Mouse (Mus musculus) MN1 (cell line): ENCODE data around the gene Gabbr1.

Experiments used
- DNase-seq: peaks from one replicate; pipeline ENCODE4 v3.0.0-alpha.2; 2016; ENCODE audit warnings: low spot score

Gene Gabbr1

DNA sequence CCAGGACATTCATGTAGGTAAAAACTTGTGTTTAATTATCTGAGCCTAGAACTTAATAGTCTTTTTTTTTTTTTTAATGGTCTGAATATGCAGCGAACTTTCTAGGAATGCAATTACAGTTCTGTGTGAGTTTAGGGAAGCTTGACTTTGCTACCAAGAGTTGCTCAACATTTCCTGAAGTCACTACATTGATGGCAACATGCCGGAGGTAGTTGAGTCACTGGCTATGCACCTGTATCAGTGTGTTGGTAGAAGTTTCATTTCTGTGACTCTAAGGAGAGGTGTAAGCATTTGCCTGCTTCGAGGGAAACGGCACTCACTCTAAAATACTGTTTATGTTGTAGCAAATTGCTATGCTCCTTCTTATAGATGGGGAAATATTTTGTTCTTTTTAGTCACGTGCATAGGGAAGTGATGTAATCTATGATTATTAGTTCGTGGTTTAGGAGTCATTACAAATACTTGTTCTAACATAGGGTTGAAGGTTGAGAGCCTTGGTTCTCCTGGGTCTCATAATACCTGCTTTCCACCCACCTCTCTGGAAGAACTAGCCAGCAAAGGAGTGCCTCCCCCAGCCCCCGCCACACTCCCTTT is 1.0 kb upstream of the Gabbr1 start:
- no peak for DNase-seq

DNA sequence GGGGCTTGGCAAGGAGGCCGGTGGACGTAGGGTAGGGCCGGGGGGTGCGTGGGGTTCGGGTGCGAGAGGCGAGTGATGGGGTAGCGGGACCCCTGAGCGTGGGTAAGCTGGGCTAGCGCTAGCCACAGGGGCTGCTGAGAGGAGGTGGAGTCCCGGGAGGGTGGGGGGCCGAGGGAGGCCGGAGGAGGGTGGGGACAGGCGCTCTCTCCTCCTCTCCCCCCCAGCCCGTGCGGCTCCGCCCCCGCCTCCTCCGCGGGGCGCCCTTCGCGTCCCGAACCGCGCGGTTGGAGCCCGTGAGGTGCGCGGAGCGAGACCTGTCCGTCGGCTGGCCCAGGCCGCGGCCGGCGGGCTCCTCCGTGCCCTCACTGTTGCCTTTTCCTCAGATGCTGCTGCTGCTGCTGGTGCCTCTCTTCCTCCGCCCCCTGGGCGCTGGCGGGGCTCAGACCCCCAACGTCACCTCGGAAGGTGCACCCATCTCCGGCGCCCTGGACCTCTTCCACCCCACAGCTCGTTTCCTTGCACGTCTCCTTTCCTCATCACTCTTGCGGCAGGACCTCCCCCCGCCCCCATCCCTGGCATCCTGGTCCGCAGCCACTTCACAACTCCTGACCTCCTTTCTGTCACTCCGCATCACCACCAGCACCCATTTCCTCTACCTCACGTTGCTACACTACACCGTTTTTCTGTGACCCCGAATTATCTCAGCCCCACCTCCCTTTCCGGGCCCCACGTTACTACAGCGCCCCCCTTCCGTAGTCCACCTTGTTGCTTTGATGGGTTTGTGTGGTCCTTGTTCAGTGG is 746 bp downstream of the Gabbr1 start:
- peak; percentile 76 for DNase-seq

DNA sequence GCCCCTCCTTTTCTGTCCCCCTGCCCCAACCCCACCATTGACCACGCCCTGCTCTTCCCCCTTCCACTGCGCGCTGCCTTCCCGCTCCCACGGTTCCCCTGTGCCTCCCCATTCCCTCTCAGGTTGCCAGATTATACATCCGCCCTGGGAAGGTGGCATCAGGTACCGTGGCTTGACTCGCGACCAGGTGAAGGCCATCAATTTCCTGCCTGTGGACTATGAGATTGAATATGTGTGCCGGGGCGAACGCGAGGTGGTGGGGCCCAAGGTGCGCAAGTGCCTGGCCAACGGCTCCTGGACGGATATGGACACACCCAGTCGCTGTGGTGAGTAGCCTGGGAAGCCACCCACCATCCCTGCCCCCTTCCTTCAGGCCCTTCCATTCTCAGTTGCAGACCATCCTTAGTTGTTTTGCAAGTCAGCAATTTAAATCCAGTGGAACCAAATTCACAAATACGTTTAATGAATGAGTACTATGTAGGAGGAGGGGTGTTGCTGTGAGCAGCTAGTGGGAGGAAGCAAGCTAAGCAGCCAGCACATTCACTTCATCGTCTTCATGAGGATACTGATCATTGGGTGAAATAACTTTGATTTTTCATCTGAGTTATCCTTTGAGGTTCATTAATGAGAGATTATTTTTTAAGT is 1.7 kb downstream of the Gabbr1 start:
- no peak for DNase-seq

DNA sequence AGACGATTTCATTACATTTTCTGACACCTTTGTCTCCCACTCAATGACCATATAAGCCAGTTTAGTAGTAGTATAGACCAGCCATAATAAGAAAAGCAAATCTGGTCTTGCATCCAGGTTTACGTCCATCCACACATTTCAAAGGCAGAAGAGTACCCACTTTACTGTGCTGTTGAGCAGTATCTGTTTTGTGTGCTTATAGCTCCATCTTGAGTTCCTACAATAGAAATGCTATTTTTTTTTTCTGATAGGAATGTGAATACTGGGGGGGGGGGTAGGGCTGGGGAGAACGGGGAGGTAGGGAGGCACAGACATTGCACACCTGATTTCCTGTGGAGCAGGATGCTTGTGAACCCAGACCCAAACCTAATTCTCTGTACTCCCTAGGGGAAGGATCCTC is 2.2 kb downstream of the Gabbr1 start:
- peak; percentile 70 for DNase-seq

DNA sequence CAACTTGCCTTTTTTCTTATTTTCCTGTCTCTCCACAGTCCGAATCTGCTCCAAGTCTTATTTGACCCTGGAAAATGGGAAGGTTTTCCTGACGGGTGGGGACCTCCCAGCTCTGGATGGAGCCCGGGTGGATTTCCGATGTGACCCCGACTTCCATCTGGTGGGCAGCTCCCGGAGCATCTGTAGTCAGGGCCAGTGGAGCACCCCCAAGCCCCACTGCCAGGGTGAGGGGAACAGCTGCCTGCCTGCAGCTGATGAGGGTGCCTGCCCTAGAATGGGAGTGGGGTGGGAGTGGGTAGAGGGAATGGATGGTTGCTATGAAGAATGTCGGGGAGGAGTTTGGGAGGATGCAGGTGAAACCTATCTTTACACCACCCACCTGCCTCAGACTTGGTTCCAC is 2.6 kb downstream of the Gabbr1 start:
- no peak for DNase-seq

DNA sequence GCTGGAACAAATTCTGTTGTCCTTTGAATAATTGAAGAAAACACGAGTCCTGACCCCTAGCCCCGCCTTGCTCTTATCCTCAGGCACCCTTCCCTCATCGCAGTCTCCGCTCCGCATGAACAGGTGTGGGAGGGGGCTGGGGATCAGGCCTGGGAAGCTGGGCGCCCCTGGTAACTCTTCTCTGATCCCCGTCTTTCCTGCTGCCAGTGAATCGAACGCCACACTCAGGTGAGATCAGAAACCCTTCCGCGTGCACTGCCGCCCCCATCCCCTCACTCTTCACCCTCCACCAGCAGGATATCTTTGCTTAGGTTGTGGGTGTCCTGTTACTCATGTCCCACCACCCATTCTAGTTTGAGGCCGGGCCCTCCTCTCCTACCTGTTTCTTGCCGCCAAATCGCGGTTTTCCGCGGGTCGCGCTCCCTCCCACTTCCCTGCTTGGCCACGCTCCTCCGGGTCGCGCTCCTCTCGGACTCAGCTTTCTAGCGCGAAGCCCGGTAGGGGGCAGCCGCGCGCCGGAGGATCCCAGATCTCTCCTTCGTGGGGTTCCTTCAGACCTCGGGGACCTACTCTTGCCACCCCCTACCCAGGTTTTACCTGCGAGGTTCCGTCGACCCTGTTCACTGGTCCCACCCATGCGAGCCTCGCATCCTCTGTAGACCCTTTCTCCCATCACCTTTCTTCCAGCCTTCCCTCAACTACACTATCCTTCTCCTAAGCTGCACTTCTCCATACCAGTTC is 4.0 kb downstream of the Gabbr1 start:
- DNase-seq, result no peak

DNA sequence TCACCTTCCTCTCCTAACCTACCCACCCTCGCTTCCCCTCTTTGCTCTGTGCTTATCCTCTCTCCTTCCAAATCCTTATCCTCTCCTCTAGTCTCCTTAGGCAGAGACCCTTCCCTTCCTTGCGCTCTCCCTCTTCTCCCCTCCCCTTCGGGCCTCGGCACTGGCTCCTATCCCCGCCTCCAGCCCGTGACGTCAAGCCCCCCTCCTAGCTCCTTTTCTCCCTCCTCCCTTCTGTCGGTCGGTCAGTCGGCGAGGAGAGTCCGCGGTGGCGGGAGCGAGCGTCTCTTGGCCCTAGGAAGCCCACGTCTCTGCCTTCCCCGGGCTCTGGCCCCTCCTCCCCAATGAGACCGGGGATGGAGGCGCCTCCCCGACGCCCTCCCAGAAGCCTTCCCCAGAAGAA is 4.6 kb downstream of the Gabbr1 start:
- no peak for DNase-seq

DNA sequence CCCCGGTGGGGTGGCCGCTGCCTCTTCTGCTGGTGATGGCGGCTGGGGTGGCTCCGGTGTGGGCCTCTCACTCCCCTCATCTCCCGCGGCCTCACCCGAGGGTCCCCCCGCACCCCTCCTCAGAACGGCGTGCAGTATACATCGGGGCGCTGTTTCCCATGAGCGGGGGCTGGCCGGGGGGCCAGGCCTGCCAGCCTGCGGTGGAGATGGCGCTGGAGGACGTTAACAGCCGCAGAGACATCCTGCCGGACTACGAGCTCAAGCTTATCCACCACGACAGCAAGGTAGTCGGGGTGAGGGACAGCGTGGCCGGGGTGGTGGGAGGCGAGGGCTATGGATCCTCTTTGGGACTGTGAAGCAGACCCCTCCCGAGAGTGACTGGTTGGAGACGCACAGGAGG is 5.1 kb downstream of the Gabbr1 start:
- no peak for DNase-seq

DNA sequence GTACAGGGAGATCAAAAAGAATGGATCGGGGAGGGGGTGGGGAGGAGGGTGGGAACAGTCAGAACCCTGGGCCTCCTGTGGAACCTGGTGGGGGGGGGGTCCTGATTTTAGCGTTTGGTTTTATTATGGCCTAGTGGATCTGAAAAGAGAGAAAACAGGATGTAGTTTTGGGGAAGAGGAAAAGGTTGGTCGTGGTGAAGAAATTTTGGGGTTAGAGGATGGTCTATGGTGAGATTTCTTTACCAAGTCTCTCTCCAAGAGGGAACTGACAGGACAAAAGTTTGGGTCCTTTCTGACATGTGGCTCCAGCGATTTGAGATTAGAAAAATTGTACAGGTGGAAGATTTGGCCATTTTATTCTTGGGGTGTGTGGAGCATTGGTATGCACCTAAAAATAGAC is 6.0 kb downstream of the Gabbr1 start:
- no peak for DNase-seq

DNA sequence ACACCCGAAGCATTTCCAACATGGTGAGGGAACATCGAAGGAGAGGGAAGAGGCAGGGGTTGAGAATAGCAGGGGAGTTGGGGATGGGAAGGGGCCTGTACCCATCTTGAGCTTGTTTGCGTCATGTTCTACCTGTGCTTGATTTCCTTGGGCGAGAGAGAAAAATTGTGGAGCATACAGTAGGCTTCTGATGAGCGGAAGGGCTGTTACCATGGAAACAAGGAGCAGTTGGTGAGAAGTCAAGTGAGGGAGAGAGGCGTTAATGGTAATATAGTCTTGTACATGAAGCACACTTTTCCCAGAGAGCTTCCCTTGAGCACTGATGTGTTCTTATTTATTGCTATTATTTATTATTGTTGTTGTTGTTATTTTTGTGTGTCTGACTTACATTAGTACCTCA is 11.2 kb downstream of the Gabbr1 start:
- DNase-seq, result no peak

DNA sequence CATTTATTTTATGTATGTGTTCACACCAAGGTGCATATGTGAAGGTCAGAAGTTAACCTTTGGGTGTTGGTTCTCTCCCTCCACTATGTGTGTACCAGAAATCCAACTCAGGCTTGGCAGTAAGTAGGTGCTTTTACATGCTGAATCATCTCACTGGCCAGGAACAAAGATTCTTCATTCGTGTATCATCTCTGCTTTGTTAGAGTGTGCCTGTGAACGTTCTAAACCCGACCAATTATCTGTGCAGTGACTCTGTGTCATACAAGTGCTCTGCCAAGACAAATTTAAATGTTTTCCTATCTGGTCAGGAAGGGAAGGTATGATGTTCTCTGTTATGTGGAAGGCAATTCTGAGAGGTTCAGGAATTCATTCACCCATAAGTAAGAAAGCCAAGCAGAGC is 15.7 kb downstream of the Gabbr1 start:
- no peak for DNase-seq

DNA sequence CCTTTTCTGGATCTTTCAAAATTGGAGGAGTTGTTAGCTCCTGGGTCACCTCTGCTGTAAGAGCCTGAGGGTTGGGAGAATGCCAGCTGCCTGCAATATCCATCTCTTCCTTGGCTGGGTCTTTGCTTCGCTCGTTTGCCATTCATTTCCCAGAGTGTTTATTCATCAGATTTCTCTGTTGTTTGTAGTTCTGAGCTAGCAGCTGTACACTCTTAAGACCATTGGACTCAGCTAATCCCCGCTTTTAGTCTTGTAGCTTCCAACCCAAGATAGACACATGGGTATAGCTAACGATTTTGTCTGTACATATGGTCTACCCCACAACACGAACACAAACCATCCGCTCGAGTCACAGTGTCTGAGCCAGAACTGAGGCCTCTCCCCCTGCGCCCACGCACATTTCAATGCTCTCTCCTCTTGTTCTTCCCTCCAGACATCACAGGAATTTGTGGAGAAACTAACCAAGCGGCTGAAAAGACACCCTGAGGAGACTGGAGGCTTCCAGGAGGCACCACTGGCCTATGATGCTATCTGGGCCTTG is 16.4 kb downstream of the Gabbr1 start:
- DNase-seq, result no peak

DNA sequence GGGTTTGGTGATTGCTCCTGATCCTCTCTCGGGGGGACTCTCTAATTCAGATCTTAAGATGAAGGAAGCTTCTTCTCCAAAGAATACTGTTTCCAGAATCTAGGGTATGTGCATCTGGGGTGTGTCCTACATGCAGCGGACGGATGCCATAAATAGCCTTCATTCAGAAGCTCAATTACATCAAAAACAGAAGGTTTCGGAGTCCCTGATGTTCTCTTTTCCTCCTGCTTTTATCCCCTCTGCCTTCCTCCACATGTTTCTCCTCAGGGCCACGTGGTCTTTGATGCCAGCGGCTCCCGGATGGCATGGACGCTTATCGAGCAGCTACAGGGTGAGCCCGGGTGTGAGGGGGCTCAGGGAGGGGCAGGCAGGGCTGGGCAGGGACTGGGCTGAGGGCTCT is 17.3 kb downstream of the Gabbr1 start:
- no peak for DNase-seq

DNA sequence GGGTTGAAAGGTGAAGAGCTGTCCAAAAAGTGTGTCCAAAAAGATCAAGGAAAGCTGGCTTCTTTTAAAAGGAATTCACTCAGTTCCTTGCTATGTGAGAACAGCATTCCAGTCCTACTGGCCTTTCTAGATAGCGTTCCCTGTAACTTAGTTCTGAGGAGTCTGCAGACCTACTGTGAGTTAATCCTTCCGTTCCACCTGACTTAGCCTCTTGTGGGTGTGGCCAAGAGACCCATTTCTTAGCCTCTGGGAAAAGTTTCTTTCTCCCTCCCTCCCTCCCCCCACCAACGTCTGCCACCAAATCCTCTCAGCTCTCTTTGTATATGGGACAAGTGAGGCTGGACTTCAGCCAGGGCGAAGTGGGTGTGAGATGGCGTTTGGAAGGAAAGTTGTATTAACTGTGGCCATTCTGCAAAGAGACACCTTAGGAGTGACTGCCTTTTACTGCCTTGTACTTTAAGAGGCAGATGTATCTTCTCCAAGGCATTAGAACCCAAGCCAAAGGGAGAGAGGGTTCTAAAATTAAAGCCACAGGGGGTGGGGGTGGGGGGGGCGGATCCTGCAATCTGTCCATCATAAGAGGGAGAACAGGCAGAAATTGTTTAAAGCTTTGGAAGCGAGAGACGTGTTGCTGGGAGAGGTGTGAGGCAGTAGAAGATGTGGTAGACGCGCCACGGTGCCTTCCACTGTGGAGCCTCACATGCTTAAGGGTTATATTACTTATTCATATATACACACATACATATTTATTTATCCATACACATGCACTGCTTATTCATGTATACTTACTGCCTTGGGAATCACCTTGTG is 18.1 kb downstream of the Gabbr1 start:
- no peak for DNase-seq

DNA sequence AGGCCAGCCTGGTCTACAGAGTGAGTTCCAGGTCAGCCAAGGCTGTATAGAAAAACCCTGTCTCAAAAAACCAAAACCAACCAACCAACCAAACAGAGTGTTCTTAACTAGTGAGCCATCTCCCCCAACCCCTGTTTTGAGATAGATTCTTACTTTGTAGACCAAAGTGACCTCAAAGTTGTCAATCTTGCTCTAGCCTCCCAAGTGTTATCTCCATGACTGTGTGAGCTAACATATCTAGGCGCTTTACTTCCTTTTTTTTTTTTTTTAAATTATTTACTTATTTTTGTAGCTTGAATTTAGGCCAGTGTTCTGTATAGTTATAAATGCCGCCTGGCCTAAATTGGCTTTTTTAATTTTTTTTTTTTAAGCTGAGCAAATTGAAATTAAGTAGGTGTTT is 20.2 kb downstream of the Gabbr1 start:
- DNase-seq, result no peak

DNA sequence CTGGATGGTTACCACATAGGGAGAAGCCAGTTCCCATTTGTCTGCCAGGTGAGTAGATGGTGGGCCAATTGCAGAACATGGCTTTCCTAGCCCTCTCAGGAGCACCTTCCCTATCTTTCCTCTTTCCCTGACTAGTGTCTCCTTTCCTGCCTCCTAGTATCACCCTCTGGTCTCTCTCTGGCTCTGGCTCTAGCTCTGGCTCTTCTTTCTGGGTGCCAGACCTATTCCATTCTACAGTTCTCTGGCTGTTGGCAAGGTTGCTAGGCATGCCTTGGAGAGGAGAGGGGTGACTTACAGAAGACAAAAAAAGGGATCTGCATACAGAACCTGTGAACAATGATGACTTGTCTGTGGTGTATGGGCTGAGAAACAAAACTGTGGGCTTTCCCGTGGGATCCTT is 22.1 kb downstream of the Gabbr1 start:
- DNase-seq, result no peak

DNA sequence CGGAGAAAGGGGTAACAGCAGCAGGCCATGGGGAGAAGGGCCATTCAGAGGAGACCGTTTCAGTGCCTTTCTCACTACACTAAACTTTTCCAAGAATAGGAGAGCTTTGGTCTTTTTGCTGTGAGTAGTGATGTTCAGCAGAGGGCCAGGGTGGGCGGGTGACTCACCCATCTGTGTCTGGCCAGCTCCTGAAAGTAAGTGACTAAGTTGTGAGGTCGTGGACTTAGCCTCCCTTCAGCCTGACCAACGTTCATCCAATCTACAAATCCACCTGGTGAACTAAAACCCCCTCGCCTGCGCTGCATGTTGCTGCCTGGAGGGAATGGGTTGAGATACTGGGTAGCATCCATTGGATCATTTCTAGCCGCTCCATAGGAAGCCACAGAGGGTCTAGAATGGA is 24.4 kb downstream of the Gabbr1 start:
- DNase-seq, result no peak

DNA sequence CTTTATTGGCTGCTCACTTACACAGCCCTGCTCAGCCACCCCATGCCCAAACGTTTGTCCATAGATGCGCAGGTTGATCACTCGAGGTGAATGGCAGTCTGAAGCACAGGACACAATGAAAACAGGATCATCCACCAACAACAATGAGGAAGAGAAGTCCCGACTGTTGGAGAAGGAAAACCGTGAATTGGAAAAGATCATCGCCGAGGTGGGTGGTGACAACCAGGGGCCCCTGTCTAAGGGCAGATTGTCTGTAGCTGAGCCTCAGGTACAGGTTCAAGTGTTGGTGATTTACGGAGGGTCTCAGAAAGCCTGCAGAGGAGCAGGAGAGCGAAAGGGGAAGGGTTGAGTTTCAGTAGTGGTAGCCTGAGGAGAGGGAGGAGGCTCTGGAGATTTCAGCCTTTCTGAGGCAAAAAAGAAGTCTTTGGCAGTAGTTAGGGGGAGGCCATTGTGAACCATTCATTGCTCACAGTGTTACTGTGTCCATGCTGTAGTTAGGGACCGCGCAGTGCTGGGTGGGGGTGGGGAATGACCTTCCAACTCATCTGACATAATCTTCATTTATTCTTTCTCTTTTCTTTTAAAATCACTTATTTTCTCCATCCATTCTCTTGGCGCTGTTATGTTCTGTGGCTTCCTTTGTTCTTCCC is 26.4 kb downstream of the Gabbr1 start:
- DNase-seq, result no peak

DNA sequence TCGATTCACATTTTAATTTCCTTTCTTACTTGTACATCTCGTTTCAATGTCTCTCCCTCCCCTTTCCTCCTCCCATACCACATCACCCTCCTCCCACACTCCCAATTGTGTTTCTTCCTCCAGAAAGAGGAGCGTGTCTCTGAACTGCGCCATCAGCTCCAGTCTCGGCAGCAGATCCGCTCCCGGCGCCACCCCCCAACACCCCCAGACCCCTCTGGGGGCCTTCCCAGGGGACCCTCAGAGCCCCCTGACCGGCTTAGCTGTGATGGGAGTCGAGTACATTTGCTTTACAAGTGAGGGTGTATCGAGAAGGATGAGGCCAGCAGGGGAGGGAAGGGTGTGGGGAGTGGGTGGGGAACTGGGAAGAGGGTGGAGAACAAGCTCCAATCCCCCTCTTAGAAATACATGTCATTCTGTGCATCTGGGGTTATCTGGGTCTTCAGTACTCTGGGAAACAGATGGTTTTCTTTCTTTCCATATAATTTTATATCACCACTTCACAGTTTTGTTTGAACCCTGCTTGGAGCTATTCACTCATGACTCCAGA is 27.0 kb downstream of the Gabbr1 start:
- DNase-seq, result no peak

DNA sequence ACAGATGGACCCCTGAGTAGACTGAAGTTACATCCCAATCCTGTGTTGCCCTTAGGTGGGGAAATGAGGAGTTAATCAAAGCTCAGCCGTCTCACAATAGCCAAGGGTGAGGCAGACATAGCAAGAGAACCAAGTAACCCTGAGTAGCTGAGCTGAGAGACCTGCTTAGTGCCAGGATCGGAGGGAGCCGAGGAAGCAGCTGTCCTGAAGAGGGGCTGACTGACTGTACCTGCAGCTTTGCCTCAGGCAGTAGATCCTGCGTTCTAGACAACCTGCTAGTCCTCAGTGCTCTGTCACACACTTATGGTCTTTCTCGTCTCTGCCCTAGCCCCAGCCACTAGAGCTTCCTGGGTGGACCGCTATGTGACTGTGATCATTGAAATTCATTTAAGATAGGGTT is 29.4 kb downstream of the Gabbr1 start:
- no peak for DNase-seq

DNA sequence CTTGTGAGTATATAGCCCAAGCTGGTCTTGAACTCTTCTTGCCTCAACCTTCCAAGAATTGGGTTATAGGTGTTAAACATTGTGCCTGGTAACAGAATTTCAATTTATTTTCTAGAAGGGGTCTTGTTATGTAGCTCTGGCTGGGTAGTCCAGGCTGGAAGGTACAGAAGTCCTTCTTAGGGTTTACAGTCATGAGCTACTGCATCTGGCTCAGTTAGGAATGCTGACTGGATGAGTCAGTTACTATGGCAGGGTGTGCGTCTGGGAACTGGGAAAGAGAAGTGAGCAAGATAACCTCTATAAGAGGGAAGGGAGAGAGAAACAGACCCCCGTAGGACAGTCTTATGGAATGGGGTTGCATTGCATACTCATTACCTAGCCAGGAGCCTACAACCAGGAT is 30.0 kb downstream of the Gabbr1 start:
- DNase-seq, result no peak
